Mouse (Mus musculus) kidney, embryonic 14.5 days (tissue): ENCODE data around the gene Chrd. TPM values are rescaled to one million over a fixed set of nuclear protein-coding genes. Genes with fewer than 3 reads are reported as not detected.
A peak's percentile ranks its signal among the peaks of the same experiment; 100 is the strongest.

Source experiments
- ATAC-seq: fragments of 200-750 bp; cut with Nextera tagmentation; 2 replicates; pipeline ENCODE4 v1.8.0; 2017; ENCODE audit warnings: moderate number of reproducible peaks, mild to moderate bottlenecking, moderate TSS enrichment, moderate library complexity; ENCODE audit not compliant: low FRiP score, low TSS enrichment
- H3K27ac ChIP-seq: fragments of 300-500 bp; sonication (generic); 2 replicates; pipeline ENCODE4 v1.5.1; 2014; ENCODE audit warnings: low read depth, mild to moderate bottlenecking, low read length, moderate library complexity, mixed read lengths
- H3K27me3 ChIP-seq: fragments of 300-500 bp; sonication (generic); 2 replicates; pipeline ENCODE4 v1.6.1; 2014; ENCODE audit warnings: mild to moderate bottlenecking, low read length; ENCODE audit not compliant: control insufficient read depth, insufficient read depth
- H3K36me3 ChIP-seq: fragments of 300-500 bp; sonication (generic); 2 replicates; pipeline ENCODE4 v1.6.1; 2014; ENCODE audit warnings: low read length, mixed read lengths; ENCODE audit not compliant: control insufficient read depth, insufficient read depth
- H3K4me1 ChIP-seq: fragments of 300-500 bp; sonication (generic); 2 replicates; pipeline ENCODE4 v1.6.1; 2014; ENCODE audit warnings: low read length, mixed read lengths; ENCODE audit not compliant: control insufficient read depth, insufficient read depth
- H3K4me2 ChIP-seq: fragments of 300-500 bp; sonication (generic); replicated peaks from 2 replicates; pipeline ENCODE4 v1.6.1; 2014; ENCODE audit warnings: low read depth, mild to moderate bottlenecking, low read length
- H3K4me3 ChIP-seq: fragments of 300-500 bp; sonication (generic); 2 replicates; pipeline ENCODE4 v1.5.1; 2014; ENCODE audit warnings: mild to moderate bottlenecking, low read length
- H3K9ac ChIP-seq: fragments of 300-500 bp; sonication (generic); 2 replicates; pipeline ENCODE4 v1.6.1; 2014; ENCODE audit warnings: low read depth, mild to moderate bottlenecking, low read length, moderate library complexity
- H3K9me3 ChIP-seq: fragments of 300-500 bp; sonication (generic); 2 replicates; pipeline ENCODE4 v1.6.1; 2016; ENCODE audit warnings: low read length; ENCODE audit not compliant: control insufficient read depth
- WGBS: fragments of 180-500 bp; shearing (Covaris S2); extraction: QIAGEN DNeasy Blood & Tissue Kit; methylation state at CpG from one replicate; pipeline ENCODE4 v1.1.7; 2014; 5-methylcytosine and 5-hydroxymethylcytosine counted together
- polyA plus RNA-seq: library from polyadenylated mRNA; unstranded; fragments of >200 nt; fragmentation: Nextera tagmentation; extraction: Ambion mirVana; gene quantifications from 2 replicates; pipeline ENCODE4 v1.2.1, GENCODE M21; 2014

The Chrd gene
- polyA plus RNA-seq, 1 experiment from 2014 or later: 4.6 TPM

DNA sequence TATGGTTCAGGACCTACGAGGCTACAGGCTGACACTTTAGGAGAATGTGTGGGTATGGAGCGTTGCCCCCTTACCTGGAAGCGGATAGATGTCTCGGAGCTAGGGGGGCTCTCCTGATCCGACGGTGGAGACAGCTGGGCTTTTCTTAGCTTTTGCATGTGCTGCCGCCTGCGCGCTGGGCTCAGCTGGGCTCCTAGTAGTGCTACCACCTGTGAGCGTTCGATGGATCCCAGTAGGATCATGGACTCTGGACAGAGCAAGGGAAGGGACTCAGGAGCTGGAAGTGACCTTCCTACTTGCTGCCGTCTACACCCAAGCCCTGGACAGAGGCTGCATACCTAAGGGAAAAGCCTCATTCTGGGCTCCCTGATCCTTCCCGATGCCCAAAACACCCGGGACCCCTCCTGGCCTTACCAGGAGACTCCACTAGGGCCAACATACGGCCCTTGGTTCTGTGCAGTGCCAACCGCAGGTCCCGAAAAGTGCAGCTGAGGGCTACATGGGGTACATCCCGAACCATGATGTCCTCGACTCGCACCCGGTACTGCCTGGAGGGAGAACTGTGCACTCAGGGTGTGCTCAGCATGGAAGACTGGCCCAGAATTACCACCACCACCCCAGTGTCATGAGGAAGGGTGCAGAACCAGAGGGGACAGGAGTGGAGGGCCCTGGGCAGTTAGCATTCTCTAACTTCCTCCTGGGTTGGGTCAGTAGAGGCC is 24.5 kb upstream of the Chrd start:
- WGBS: 94% methylated on average over 21 of the region's 21 CpGs
- Histone ChIP-seq H3K4me2 (no peak overlapping the region), H3K9me3 (no peaks in the 10 kb centered on the region), H3K4me3 (no peak overlapping the region), H3K9ac (no peak overlapping the region), H3K4me1 (no peaks in the 10 kb centered on the region), H3K36me3 (peaks cover 33% of the 10 kb centered on the region), H3K27me3 (no peaks in the 10 kb centered on the region), H3K27ac (no peak overlapping the region)
- ATAC-seq: peak; percentile 10

- Histone ChIP-seq H3K27ac (no peak overlapping the region), H3K4me2 (no peak overlapping the region), H3K9ac (no peak overlapping the region), H3K9me3 (no peaks in the 10 kb centered on the region), H3K27me3 (no peaks in the 10 kb centered on the region), H3K4me3 (no peak overlapping the region), H3K4me1 (no peaks in the 10 kb centered on the region), H3K36me3 (peaks cover 33% of the 10 kb centered on the region)
- peak; percentile 25 for ATAC-seq
- WGBS: 75% methylated on average over 19 of the region's 19 CpGs
Observed at GRCm38 (mm10) chr16:20708939-20709734, 23.8 kb upstream of the Chrd start.

- H3K36me3 ChIP-seq: peaks cover 33% of the 10 kb centered on the region
- WGBS: 94% methylated on average over 11 of the region's 11 CpGs
- H3K9ac ChIP-seq: no peak overlapping the region
- no peak for ATAC-seq
- H3K27ac ChIP-seq: no peak overlapping the region
- H3K4me3 ChIP-seq: no peak overlapping the region
- H3K9me3 ChIP-seq: no peaks in the 10 kb centered on the region
- no peaks in the 10 kb centered on the region for H3K27me3 ChIP-seq
- no peak overlapping the region for H3K4me2 ChIP-seq
- H3K4me1 ChIP-seq: peaks cover 10% of the 10 kb centered on the region; the same call in 1 of the 2 replicates
Observed at GRCm38 (mm10) chr16:20710370-20710769, 22.6 kb upstream of the Chrd start.

GRCm38 (mm10) chr16:20710810-20711209 is 22.1 kb upstream of the Chrd start:
- Histone ChIP-seq H3K27me3 (no peaks in the 10 kb centered on the region), H3K9me3 (no peaks in the 10 kb centered on the region), H3K36me3 (peaks cover 29% of the 10 kb centered on the region), H3K9ac (no peak overlapping the region), H3K4me1 (peaks cover 10% of the 10 kb centered on the region; the same call in 1 of the 2 replicates), H3K27ac (no peak overlapping the region), H3K4me3 (no peak overlapping the region), H3K4me2 (no peak overlapping the region)
- ATAC-seq: no peak
- WGBS: 81% methylated on average over 4 of the region's 4 CpGs

- Histone ChIP-seq H3K4me3 (no peak overlapping the region), H3K27ac (no peak overlapping the region), H3K9me3 (no peaks in the 10 kb centered on the region), H3K36me3 (peaks cover 23% of the 10 kb centered on the region), H3K9ac (no peak overlapping the region), H3K4me2 (no peak overlapping the region), H3K4me1 (peaks cover 10% of the 10 kb centered on the region; the same call in 1 of the 2 replicates), H3K27me3 (no peaks in the 10 kb centered on the region)
- ATAC-seq: no peak
- WGBS: 81% methylated on average over 9 of the region's 9 CpGs
Observed at GRCm38 (mm10) chr16:20712190-20712589, 20.7 kb upstream of the Chrd start.

DNA sequence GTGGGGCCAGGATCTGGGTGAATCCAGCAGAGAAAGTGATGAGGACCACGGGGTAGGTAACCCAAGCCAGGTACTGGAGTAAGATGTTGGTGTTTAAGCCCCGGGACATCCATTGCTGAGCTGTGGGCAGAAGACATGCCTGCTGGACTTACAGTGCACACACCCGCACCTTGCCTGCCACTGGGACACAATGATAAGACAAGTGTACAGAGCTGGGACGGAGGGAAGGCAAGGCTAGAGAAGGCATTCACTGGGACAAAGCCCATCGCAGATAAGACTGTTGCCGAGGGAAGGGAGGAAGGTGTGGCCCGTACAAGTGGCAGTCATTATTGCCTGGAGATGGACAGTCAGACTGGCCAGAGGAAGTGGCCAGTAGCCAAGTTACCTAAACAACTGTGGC is 20.0 kb upstream of the Chrd start:
- 91% methylated on average over 7 of the region's 7 CpGs for WGBS
- Histone ChIP-seq H3K27ac (no peak overlapping the region), H3K4me1 (peaks cover 10% of the 10 kb centered on the region; the same call in 1 of the 2 replicates), H3K4me3 (no peak overlapping the region), H3K27me3 (no peaks in the 10 kb centered on the region), H3K9ac (no peak overlapping the region), H3K4me2 (no peak overlapping the region), H3K36me3 (peaks cover 20% of the 10 kb centered on the region), H3K9me3 (no peaks in the 10 kb centered on the region)
- no peak for ATAC-seq

- Histone ChIP-seq H3K36me3 (peaks cover 12% of the 10 kb centered on the region; the same call in 1 of the 2 replicates), H3K9ac (no peak overlapping the region; the same call in 1 of the 2 replicates), H3K27me3 (no peaks in the 10 kb centered on the region), H3K4me2 (peak overlapping the region; percentile 80), H3K9me3 (no peaks in the 10 kb centered on the region), H3K27ac (no peak overlapping the region), H3K4me1 (peaks cover 13% of the 10 kb centered on the region; the same call in 1 of the 2 replicates), H3K4me3 (peak overlapping the region; percentile 61)
- no peak for ATAC-seq
- WGBS: 39% methylated on average over 11 of the region's 11 CpGs
Observed at GRCm38 (mm10) chr16:20714307-20715080, 18.4 kb upstream of the Chrd start.

GRCm38 (mm10) chr16:20715161-20715560 is 17.8 kb upstream of the Chrd start:
- ATAC-seq: no peak

More at GRCm38 (mm10) chr16:20715161-20715560, 17.8 kb upstream of the Chrd start:
- H3K27me3 ChIP-seq: no peaks in the 10 kb centered on the region
- H3K4me3 ChIP-seq: peak overlapping the region; percentile 61
- H3K27ac ChIP-seq: no peak overlapping the region
- H3K9me3 ChIP-seq: no peaks in the 10 kb centered on the region
- peaks cover 15% of the 10 kb centered on the region; the same call in 1 of the 2 replicates for H3K36me3 ChIP-seq
- peaks cover 13% of the 10 kb centered on the region; the same call in 1 of the 2 replicates for H3K4me1 ChIP-seq
- 47% methylated on average over 2 of the region's 2 CpGs for WGBS
- H3K9ac ChIP-seq: peak overlapping the region; percentile 68; the same call in 1 of the 2 replicates
- H3K4me2 ChIP-seq: peak overlapping the region; percentile 80
